Mouse (Mus musculus) cerebellum, adult 2 months (tissue): Measurements from ENCODE around the gene Pla2g6. TPM values are rescaled to one million over a fixed set of nuclear protein-coding genes. Genes with fewer than 3 reads are reported as not detected.

Experiments
- DNase-seq, 2 experiments: peaks; one replicate each; pipeline ENCODE4 v3.0.0; 2021
- H3K27ac ChIP-seq: fragments of 200-500 bp; 2 replicates; pipeline ENCODE4 v1.5.1; 2012; ENCODE audit warnings: low read length, control low read depth, inconsistent platforms; ENCODE audit not compliant: insufficient read depth
- H3K27me3 ChIP-seq: fragments of 200-500 bp; 2 replicates; pipeline ENCODE4 v1.6.1; 2012; ENCODE audit warnings: inconsistent platforms, mild to moderate bottlenecking, low read length, moderate library complexity; ENCODE audit not compliant: control insufficient read depth, insufficient read depth
- H3K4me1 ChIP-seq: fragments of 200-500 bp; 2 replicates; pipeline ENCODE4 v1.6.1; 2011; ENCODE audit warnings: low read length; ENCODE audit not compliant: control insufficient read depth, insufficient read depth
- H3K4me3 ChIP-seq: fragments of 200-500 bp; replicated peaks from 2 replicates; pipeline ENCODE3; 2011; ENCODE audit warnings: mild to moderate bottlenecking, low read depth, low read length, control low read depth; ENCODE audit not compliant: insufficient read depth
- CTCF ChIP-seq: fragments of 200-500 bp; IDR thresholded peaks from 2 replicates; pipeline ENCODE4 v1.5.1; 2011; ENCODE audit warnings: low read depth, mild to moderate bottlenecking, control low read depth, low read length, moderate library complexity, borderline replicate concordance; ENCODE audit not compliant: insufficient read depth
- POLR2A ChIP-seq: fragments of 200-500 bp; IDR thresholded peaks from 2 replicates; pipeline ENCODE4 v1.6.1; 2011; ENCODE audit warnings: low read length, control low read depth, borderline replicate concordance; ENCODE audit not compliant: insufficient read depth
- WGBS: fragments of 180-500 bp; shearing (Covaris S2); methylation state at CpG from one replicate; pipeline ENCODE4 v1.1.7; 2018; 5-methylcytosine and 5-hydroxymethylcytosine counted together
- polyA plus RNA-seq: library from polyadenylated mRNA; depleted of rRNA; stranded (reverse); fragments of >200 nt; gene quantifications from 2 replicates; pipeline ENCODE4 v1.2.3, GENCODE M21; 2012

The Pla2g6 gene
- polyA plus RNA-seq, 1 experiment = 26.1 TPM

- 82% methylated on average over 4 of the region's 4 CpGs for WGBS
- H3K27me3 ChIP-seq = no peaks in the 10 kb centered on the region
- DNase-seq = no peak
Measured at GRCm38 (mm10) chr15:79333409-79333808, 5.2 kb upstream of the Pla2g6 start.

GRCm38 (mm10) chr15:79330521-79330920 is 2.3 kb upstream of the Pla2g6 start:
- H3K4me3 ChIP-seq = no peak overlapping the region
- TF ChIP-seq CTCF (no peak), POLR2A (no peak)
- no peak overlapping the region for H3K27ac ChIP-seq
- peaks cover 4% of the 10 kb centered on the region for H3K4me1 ChIP-seq
- no peaks in the 10 kb centered on the region for H3K27me3 ChIP-seq
- 83% methylated on average over 4 of the region's 4 CpGs for WGBS
- DNase-seq = no peak

More at GRCm38 (mm10) chr15:79333409-79333808, 5.2 kb upstream of the Pla2g6 start:
- Histone ChIP-seq H3K4me1 (no peaks in the 10 kb centered on the region), H3K27ac (no peak overlapping the region), H3K4me3 (no peak overlapping the region)
- TF ChIP-seq POLR2A = no peak

- peaks cover 4% of the 10 kb centered on the region for H3K4me1 ChIP-seq
- no peak for DNase-seq
- WGBS = 85% methylated on average over 6 of the region's 6 CpGs
- TF ChIP-seq CTCF = no peak
- TF ChIP-seq POLR2A = no peak
- no peak overlapping the region for H3K4me3 ChIP-seq
- H3K27ac ChIP-seq = no peak overlapping the region
- no peaks in the 10 kb centered on the region for H3K27me3 ChIP-seq
Measured at GRCm38 (mm10) chr15:79329979-79330363, 1.8 kb upstream of the Pla2g6 start.

- H3K27me3 ChIP-seq = no peaks in the 10 kb centered on the region
- TF ChIP-seq POLR2A (no peak), CTCF (no peak)
- WGBS = 97% methylated on average over 6 of the region's 6 CpGs
Measured at GRCm38 (mm10) chr15:79329346-79329978, 1.3 kb upstream of the Pla2g6 start.

DNA sequence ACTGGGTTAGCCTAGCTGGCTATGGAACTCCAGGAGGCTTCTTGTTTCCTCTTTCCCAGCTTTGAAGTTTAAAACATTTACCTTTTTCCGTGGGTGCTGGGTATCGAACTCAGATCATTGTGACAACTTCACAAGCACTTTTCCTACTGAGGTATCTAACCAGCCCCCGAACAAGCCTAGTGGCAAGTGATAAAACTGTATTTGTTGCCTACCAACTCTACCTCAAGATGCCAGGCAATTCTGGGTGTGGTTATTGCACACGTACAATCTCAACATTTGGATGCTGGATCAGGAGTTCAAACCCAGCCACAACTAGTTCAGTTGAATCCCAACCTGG is 717 bp upstream of the Pla2g6 start:
- no peak overlapping the region for H3K4me3 ChIP-seq
- peaks cover 4% of the 10 kb centered on the region for H3K4me1 ChIP-seq
- no peak overlapping the region for H3K27ac ChIP-seq
- H3K27me3 ChIP-seq = no peaks in the 10 kb centered on the region
- TF ChIP-seq POLR2A (no peak), CTCF (no peak)
- WGBS = 91% methylated on average over 4 of the region's 4 CpGs
- no peak for DNase-seq

More at GRCm38 (mm10) chr15:79329346-79329978, 1.3 kb upstream of the Pla2g6 start:
- Histone ChIP-seq H3K4me3 (no peak overlapping the region), H3K27ac (no peak overlapping the region), H3K4me1 (peaks cover 4% of the 10 kb centered on the region)
- DNase-seq = no peak

GRCm38 (mm10) chr15:79326971-79327961 is 924 bp downstream of the Pla2g6 start:
- TF ChIP-seq POLR2A = no peak
- WGBS = 20% methylated on average over 20 of the region's 20 CpGs
- no peaks in the 10 kb centered on the region for H3K27me3 ChIP-seq
- peak overlapping the region; percentile 81 for H3K27ac ChIP-seq
- peak overlapping the region; percentile 89 for H3K4me3 ChIP-seq
- peaks cover 7% of the 10 kb centered on the region for H3K4me1 ChIP-seq
- peak; percentile 56 to 62 for DNase-seq

DNA sequence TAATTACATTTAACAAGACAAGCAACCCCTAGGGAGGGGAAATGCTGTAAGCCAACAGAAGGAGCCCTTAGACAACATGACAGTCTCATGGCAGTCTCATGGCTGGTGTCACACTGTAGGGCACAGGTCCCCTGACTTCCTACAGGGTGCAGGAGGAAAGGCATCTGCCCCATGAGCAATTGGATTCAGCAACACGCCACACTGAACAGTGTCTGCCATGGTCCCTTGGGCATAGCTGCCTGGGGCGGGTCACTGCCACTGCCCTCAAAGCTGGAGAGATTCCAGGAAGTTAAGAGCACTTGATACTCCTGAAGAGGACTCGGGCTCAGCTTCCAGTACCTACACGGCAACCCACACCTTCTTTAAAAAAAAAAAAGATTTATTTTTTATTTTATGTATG is 1.9 kb downstream of the Pla2g6 start:
- no peak for DNase-seq
- TF ChIP-seq CTCF = no peak
- TF ChIP-seq POLR2A = no peak
- WGBS = 74% methylated on average over 4 of the region's 4 CpGs
- Histone ChIP-seq H3K27ac (no peak overlapping the region), H3K4me3 (no peak overlapping the region), H3K27me3 (no peaks in the 10 kb centered on the region), H3K4me1 (peaks cover 7% of the 10 kb centered on the region)

DNA sequence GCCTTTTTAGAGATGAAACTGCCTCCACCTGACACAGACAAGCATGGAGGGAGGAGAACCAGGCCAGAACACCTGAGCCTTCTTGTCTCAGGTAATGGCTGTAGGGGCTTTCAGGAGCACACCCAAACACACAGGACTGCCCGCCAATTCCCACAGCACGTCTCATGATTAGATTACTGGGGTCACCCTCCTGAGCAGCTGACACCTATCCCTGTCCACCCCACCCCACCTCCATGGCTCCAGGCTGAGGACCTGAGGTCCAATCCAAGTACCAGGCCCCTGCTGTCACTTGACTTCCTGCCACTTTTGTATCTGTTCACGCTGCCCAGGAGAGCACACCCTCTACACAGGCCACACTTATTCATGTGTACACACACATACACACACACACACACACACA is 2.4 kb downstream of the Pla2g6 start:
- TF ChIP-seq POLR2A = no peak
- no peak for TF ChIP-seq CTCF
- no peak for DNase-seq
- 66% methylated on average over 3 of the region's 3 CpGs for WGBS
- Histone ChIP-seq H3K4me3 (no peak overlapping the region), H3K27ac (no peak overlapping the region), H3K27me3 (no peaks in the 10 kb centered on the region), H3K4me1 (peaks cover 7% of the 10 kb centered on the region)
